Mouse (Mus musculus) heart, adult 11 months (tissue): ENCODE data around the gene Cfap45.
A peak's percentile ranks its signal among the peaks of the same experiment; 100 is the strongest.

Experiments
- DNase-seq: peaks from one replicate; pipeline ENCODE4 v3.0.0; 2022

The Cfap45 gene

GRCm38 (mm10) chr1:172522524-172522923 lies 1.9 kb downstream of the Cfap45 start:
- DNase-seq: peak; percentile 95

GRCm38 (mm10) chr1:172523699-172524101 lies 3.1 kb downstream of the Cfap45 start:
- peak; percentile 98 for DNase-seq

GRCm38 (mm10) chr1:172525027-172525764 lies 4.6 kb downstream of the Cfap45 start:
- peak; percentile 99 for DNase-seq

GRCm38 (mm10) chr1:172525971-172526370 lies 5.4 kb downstream of the Cfap45 start:
- peak; percentile 95 for DNase-seq

- peak; percentile 99 for DNase-seq
Measured at GRCm38 (mm10) chr1:172526380-172527081, 5.9 kb downstream of the Cfap45 start.

- peak; percentile 93 for DNase-seq
Measured at GRCm38 (mm10) chr1:172527431-172527830, 6.8 kb downstream of the Cfap45 start.

GRCm38 (mm10) chr1:172528701-172529100 lies 8.1 kb downstream of the Cfap45 start:
- DNase-seq: peak; percentile 98

- peak; percentile 92 for DNase-seq
Measured at GRCm38 (mm10) chr1:172530544-172531220, 10.1 kb downstream of the Cfap45 start.

- peak; percentile 96 for DNase-seq
Measured at GRCm38 (mm10) chr1:172532551-172532950, 11.9 kb downstream of the Cfap45 start.

- DNase-seq: no peak
Measured at GRCm38 (mm10) chr1:172535116-172535515, 14.5 kb downstream of the Cfap45 start.

- DNase-seq: no peak
Measured at GRCm38 (mm10) chr1:172539827-172540226, 19.2 kb downstream of the Cfap45 start.

- no peak for DNase-seq
Measured at GRCm38 (mm10) chr1:172540283-172540820, 19.8 kb downstream of the Cfap45 start.

- no peak for DNase-seq
Measured at GRCm38 (mm10) chr1:172546062-172546461, 25.5 kb downstream of the Cfap45 start.

- DNase-seq: no peak
Measured at GRCm38 (mm10) chr1:172548501-172548900, 27.9 kb downstream of the Cfap45 start.

- no peak for DNase-seq
Measured at GRCm38 (mm10) chr1:172549314-172549713, 28.7 kb downstream of the Cfap45 start.

GRCm38 (mm10) chr1:172549717-172550116 lies 29.1 kb downstream of the Cfap45 start:
- no peak for DNase-seq

GRCm38 (mm10) chr1:172550551-172550951 lies 29.9 kb downstream of the Cfap45 start:
- DNase-seq: peak; percentile 98

- DNase-seq: no peak
Measured at GRCm38 (mm10) chr1:172551009-172551408, 30.4 kb downstream of the Cfap45 start.

GRCm38 (mm10) chr1:172552623-172553022 lies 32.0 kb downstream of the Cfap45 start:
- DNase-seq: no peak

- DNase-seq: no peak
Measured at GRCm38 (mm10) chr1:172555638-172556037, 35.0 kb downstream of the Cfap45 start, which contains the start of gene Vsig8. Vsig8 (plus strand) TSS chr1:172555938.

GRCm38 (mm10) chr1:172562641-172563464 lies 42.3 kb downstream of the Cfap45 start:
- DNase-seq: peak; percentile 98

GRCm38 (mm10) chr1:172563465-172563828 lies 42.8 kb downstream of the Cfap45 start:
- no peak for DNase-seq
